Mouse (Mus musculus): ENCODE measurements at regions not wholly inside any gene's neighbourhood (a gene's known extent, or its start where the extent isn't known, plus 50 kb on each side); places are given as distances from the start of the nearest gene placed in this dataset.

- no peak for TF ChIP-seq CTCF (IDR thresholded peaks at IDR 0.05; ENCODE audit: low read depth, low read length)
- no peak for TF ChIP-seq TAL1 (conservative IDR thresholded peaks at IDR 0.05; ENCODE audit: low read depth, low read length)
- TF ChIP-seq GATA1 (IDR thresholded peaks at IDR 0.05; ENCODE audit: borderline replicate concordance, low read length) = no peak
These were observed 446.9 kb upstream of the Fam19a5 start for GRCm38 (mm10) chr15:87097206-87097605.
